Mouse (Mus musculus) hindbrain, embryonic 13.5 days (tissue): Measurements from ENCODE around the gene Ctsl. TPM values are rescaled to one million over a fixed set of nuclear protein-coding genes. Genes with fewer than 3 reads are reported as not detected.

Source experiments
- ATAC-seq: fragments of 200-750 bp; cut with Nextera tagmentation; 2 replicates; pipeline ENCODE4 v1.8.0; 2017; ENCODE audit warnings: moderate TSS enrichment; ENCODE audit not compliant: low FRiP score
- H3K27ac ChIP-seq: fragments of 300-500 bp; sonication (generic); 2 replicates; pipeline ENCODE4 v1.5.1; 2015; ENCODE audit warnings: inconsistent platforms, mild to moderate bottlenecking, moderate library complexity
- H3K27me3 ChIP-seq: fragments of 300-500 bp; sonication (generic); 2 replicates; pipeline ENCODE4 v1.6.1; 2015; ENCODE audit warnings: mild to moderate bottlenecking, inconsistent platforms
- H3K36me3 ChIP-seq: fragments of 300-500 bp; sonication (generic); 2 replicates; pipeline ENCODE4 v1.6.1; 2015; ENCODE audit warnings: mild to moderate bottlenecking, inconsistent platforms
- H3K4me1 ChIP-seq: fragments of 300-500 bp; sonication (generic); replicated peaks from 2 replicates; pipeline ENCODE4 v1.6.1; 2015; ENCODE audit warnings: inconsistent platforms
- H3K4me2 ChIP-seq: fragments of 300-500 bp; sonication (generic); 2 replicates; pipeline ENCODE4 v1.6.1; 2015; ENCODE audit warnings: inconsistent platforms, mild to moderate bottlenecking, moderate library complexity
- H3K4me3 ChIP-seq: fragments of 300-500 bp; sonication (generic); 2 replicates; pipeline ENCODE4 v1.5.1; 2015; ENCODE audit warnings: mild to moderate bottlenecking, inconsistent platforms
- H3K9ac ChIP-seq: fragments of 300-500 bp; sonication (generic); 2 replicates; pipeline ENCODE4 v1.6.1; 2015; ENCODE audit warnings: mild to moderate bottlenecking, inconsistent platforms
- H3K9me3 ChIP-seq: fragments of 300-500 bp; sonication (generic); 2 replicates; pipeline ENCODE4 v1.6.1; 2016; ENCODE audit warnings: inconsistent platforms
- WGBS: fragments of 180-500 bp; shearing (Covaris S2); methylation state at CpG from one replicate; pipeline ENCODE4 v1.1.7; 2015; 5-methylcytosine and 5-hydroxymethylcytosine counted together
- polyA plus RNA-seq: library from polyadenylated mRNA; unstranded; fragments of >200 nt; fragmentation: Nextera tagmentation; extraction: Ambion mirVana; gene quantifications from 2 replicates; pipeline ENCODE4 v1.2.1, GENCODE M21; 2015

The Ctsl gene
- polyA plus RNA-seq, 1 experiment from 2014 or later = 129 TPM

DNA sequence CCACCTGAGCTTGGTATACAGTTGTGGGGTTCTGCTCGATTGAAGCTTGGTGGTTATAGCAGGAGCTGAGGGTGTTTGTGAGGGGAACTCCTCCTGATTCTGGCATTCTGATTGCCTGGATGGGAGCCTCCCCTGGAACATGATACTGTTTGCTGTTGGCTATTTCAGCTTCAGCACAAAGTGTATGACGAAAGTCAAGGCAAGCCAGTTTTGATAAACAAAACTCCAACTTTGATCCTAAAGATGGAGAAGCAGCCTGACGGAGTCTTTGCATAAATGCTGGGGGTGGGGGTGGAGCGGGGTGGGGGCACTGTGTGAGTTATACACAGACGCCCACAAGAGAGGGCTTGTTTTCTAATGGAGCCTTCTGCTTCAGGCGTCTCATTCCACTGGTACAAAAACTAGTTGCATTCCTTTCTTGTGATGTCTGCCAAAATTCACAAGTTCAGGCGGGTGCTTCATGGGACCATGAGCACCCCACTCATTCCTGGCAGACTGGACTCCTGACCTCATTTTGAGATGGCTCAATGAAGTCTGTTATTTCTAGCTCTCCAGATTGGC lies 30.2 kb upstream of the Ctsl start:
- Histone ChIP-seq H3K9ac (no peak overlapping the region), H3K4me2 (no peak overlapping the region), H3K27me3 (no peaks in the 10 kb centered on the region), H3K4me3 (no peak overlapping the region), H3K27ac (no peak overlapping the region), H3K36me3 (no peaks in the 10 kb centered on the region), H3K4me1 (no peaks in the 10 kb centered on the region), H3K9me3 (no peaks in the 10 kb centered on the region)
- ATAC-seq = no peak
- 72% methylated on average over 7 of the region's 7 CpGs for WGBS

- no peaks in the 10 kb centered on the region for H3K27me3 ChIP-seq
- H3K27ac ChIP-seq = no peak overlapping the region
- no peak overlapping the region for H3K9ac ChIP-seq
- no peak overlapping the region for H3K4me2 ChIP-seq
- no peak overlapping the region for H3K4me3 ChIP-seq
- WGBS = 88% methylated on average over 3 of the region's 3 CpGs
- H3K9me3 ChIP-seq = no peaks in the 10 kb centered on the region
- no peaks in the 10 kb centered on the region for H3K4me1 ChIP-seq
- no peak for ATAC-seq
- no peaks in the 10 kb centered on the region for H3K36me3 ChIP-seq
Measured at GRCm38 (mm10) chr13:64399906-64400305, 29.2 kb upstream of the Ctsl start.

DNA sequence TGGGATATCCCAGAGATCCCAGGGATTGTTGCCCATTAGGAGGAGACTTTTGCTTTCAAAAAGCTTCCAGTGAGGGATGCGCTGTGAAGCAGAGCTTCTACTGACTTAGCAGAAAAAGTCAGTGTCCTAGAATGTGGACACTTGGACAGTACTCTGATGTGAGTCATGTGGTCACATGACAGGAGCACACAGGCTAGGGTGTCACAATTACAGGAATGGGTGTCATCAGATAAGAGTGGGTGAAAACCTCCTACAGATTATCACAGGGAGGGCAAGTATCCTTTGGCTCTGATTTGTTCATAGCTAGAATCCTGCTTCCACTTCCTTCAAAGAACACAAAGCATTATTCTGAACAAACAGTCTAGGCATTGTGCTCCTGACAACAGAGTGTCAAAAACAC lies 27.4 kb upstream of the Ctsl start:
- Histone ChIP-seq H3K4me1 (no peaks in the 10 kb centered on the region), H3K27me3 (no peaks in the 10 kb centered on the region), H3K9me3 (no peaks in the 10 kb centered on the region), H3K27ac (no peak overlapping the region), H3K9ac (no peak overlapping the region), H3K4me2 (no peak overlapping the region), H3K36me3 (no peaks in the 10 kb centered on the region), H3K4me3 (no peak overlapping the region)
- 100% methylated on average over 1 of the region's 1 CpGs for WGBS
- ATAC-seq = no peak

DNA sequence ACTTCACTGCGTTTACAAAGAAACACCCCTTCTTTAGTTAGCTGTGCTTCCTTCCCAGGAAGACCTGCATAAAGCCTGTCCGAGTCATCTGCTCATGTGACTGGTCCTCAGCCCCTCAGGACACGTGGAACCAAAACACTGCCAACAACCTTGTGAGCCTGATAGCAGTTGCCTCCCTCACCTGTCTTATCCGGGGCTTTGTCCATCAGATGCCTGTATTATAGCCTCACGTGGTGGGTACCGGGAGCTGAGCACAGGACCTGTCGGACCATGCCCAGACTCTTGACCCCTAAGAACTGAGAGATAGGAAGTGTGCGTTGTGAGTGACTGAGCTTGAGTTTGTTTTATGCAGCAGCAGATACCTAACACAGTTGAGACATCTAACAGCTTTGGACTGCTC lies 26.3 kb upstream of the Ctsl start:
- Histone ChIP-seq H3K4me3 (no peak overlapping the region), H3K27me3 (no peaks in the 10 kb centered on the region), H3K36me3 (no peaks in the 10 kb centered on the region), H3K9me3 (no peaks in the 10 kb centered on the region), H3K4me1 (no peaks in the 10 kb centered on the region), H3K27ac (no peak overlapping the region), H3K9ac (no peak overlapping the region), H3K4me2 (no peak overlapping the region)
- WGBS = 83% methylated on average over 8 of the region's 8 CpGs
- no peak for ATAC-seq

- no peak overlapping the region for H3K9ac ChIP-seq
- no peak overlapping the region for H3K4me2 ChIP-seq
- no peaks in the 10 kb centered on the region for H3K9me3 ChIP-seq
- no peaks in the 10 kb centered on the region for H3K4me1 ChIP-seq
- ATAC-seq = no peak
- no peaks in the 10 kb centered on the region for H3K27me3 ChIP-seq
- no peak overlapping the region for H3K27ac ChIP-seq
- no peak overlapping the region for H3K4me3 ChIP-seq
- no peaks in the 10 kb centered on the region for H3K36me3 ChIP-seq
- 75% methylated on average over 4 of the region's 4 CpGs for WGBS
Measured at GRCm38 (mm10) chr13:64388415-64388814, 17.7 kb upstream of the Ctsl start.

DNA sequence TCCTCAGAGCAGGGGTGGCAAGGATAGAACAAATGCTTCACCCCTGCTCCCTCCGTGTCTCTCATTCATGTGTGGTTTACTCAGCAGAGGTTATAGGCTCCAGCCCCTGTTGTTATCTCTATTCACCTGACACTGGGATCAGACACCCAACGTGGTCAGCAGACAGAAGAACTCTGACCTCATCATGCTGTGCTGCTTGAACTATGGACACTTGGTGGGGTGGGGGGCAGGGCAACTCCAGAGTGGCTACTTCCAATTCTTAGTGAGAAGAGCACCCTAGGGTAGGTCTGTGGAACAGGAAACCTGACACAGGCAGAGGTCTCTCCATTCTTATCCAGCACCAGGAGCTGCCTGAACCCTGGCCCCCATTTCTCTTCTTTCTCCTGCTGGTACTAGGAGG lies 15.4 kb upstream of the Ctsl start:
- no peak overlapping the region for H3K4me3 ChIP-seq
- ATAC-seq = no peak
- no peaks in the 10 kb centered on the region for H3K27me3 ChIP-seq
- H3K9ac ChIP-seq = no peak overlapping the region
- 48% methylated on average over 2 of the region's 2 CpGs for WGBS
- H3K9me3 ChIP-seq = no peaks in the 10 kb centered on the region
- H3K4me1 ChIP-seq = no peaks in the 10 kb centered on the region
- H3K4me2 ChIP-seq = no peak overlapping the region
- no peak overlapping the region for H3K27ac ChIP-seq
- no peaks in the 10 kb centered on the region for H3K36me3 ChIP-seq

DNA sequence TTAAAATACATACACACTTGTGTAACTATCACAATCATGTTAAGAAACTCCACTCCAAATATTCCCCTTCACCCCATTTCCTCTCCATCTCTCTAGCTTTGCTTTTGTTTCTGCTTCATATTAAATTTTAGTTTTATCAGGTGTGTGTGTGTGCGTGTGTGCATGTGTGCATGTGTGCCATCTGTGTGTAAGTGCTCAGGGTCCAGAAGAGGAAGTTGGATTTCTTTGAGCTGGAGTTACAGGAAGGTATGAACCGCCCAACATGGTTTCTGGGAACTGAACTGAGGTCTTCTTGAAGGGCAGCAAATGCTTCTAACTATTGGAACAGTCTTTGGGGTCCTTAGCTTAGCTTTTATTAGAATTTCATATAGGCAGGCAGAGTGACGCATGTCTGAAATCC lies 14.2 kb upstream of the Ctsl start:
- Histone ChIP-seq H3K4me2 (no peak overlapping the region), H3K36me3 (no peaks in the 10 kb centered on the region), H3K4me3 (no peak overlapping the region), H3K4me1 (no peaks in the 10 kb centered on the region), H3K9ac (no peak overlapping the region), H3K27ac (no peak overlapping the region), H3K9me3 (no peaks in the 10 kb centered on the region), H3K27me3 (no peaks in the 10 kb centered on the region)
- WGBS = 91% methylated on average over 3 of the region's 3 CpGs
- no peak for ATAC-seq

- Histone ChIP-seq H3K27me3 (no peaks in the 10 kb centered on the region), H3K9me3 (no peaks in the 10 kb centered on the region), H3K4me1 (no peaks in the 10 kb centered on the region), H3K27ac (no peak overlapping the region), H3K9ac (no peak overlapping the region), H3K4me2 (no peak overlapping the region), H3K36me3 (no peaks in the 10 kb centered on the region), H3K4me3 (no peak overlapping the region)
- no peak for ATAC-seq
- WGBS = 83% methylated on average over 2 of the region's 2 CpGs
Measured at GRCm38 (mm10) chr13:64380251-64380650, 9.6 kb upstream of the Ctsl start.

DNA sequence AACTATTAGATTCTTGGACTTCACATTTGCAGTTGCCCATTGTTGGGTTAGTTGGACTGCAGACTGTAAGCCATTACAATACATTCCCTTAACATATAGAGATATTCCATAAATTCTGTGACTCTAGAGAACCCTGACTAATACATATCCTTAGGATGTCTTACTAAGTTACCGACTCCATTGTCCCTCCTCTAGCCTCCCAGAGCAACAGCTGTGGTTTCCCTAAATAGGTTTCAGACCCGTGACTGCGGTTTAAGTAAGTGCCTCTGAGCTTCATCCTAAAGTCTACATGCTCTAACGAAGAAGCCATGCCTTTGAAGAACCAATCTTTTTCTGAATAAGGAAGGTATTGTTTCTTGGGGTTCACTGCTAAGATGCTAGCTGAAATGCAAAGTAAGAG lies 7.9 kb upstream of the Ctsl start:
- no peaks in the 10 kb centered on the region for H3K4me1 ChIP-seq
- no peak for ATAC-seq

GRCm38 (mm10) chr13:64376472-64376871 lies 5.8 kb upstream of the Ctsl start:
- H3K27ac ChIP-seq = no peak overlapping the region
- no peak overlapping the region for H3K4me3 ChIP-seq
- no peaks in the 10 kb centered on the region for H3K4me1 ChIP-seq
- H3K27me3 ChIP-seq = no peaks in the 10 kb centered on the region
- no peak overlapping the region for H3K4me2 ChIP-seq
- ATAC-seq = no peak
- no peaks in the 10 kb centered on the region for H3K9me3 ChIP-seq
- no peak overlapping the region for H3K9ac ChIP-seq
- 88% methylated on average over 2 of the region's 2 CpGs for WGBS
- no peaks in the 10 kb centered on the region for H3K36me3 ChIP-seq

More for the DNA sequence above, 7.9 kb upstream of the Ctsl start:
- Histone ChIP-seq H3K4me3 (no peak overlapping the region), H3K9me3 (no peaks in the 10 kb centered on the region), H3K4me2 (no peak overlapping the region), H3K27ac (no peak overlapping the region), H3K27me3 (no peaks in the 10 kb centered on the region), H3K9ac (no peak overlapping the region), H3K36me3 (no peaks in the 10 kb centered on the region)
- 88% methylated on average over 4 of the region's 4 CpGs for WGBS

DNA sequence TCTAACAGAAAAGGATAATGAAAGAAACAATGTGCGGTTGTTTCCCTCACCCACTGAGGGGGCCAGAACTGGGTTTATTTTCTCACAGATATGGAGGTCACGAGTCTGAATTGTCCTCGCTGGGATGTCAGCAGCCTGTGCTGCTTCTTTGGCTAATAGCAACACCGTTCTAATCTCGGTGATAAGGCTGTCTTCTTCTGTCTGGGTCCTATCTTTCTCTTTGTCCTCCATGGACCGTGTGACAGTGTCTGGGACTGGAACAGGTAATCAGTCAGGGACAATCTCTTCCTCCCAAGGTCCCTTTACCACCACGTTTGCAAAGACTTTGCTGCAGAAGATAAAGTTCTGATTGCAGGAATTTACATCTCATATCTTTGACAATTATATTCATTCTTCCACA lies 4.5 kb upstream of the Ctsl start:
- WGBS = 73% methylated on average over 7 of the region's 7 CpGs
- Histone ChIP-seq H3K27me3 (no peaks in the 10 kb centered on the region), H3K4me1 (no peaks in the 10 kb centered on the region), H3K4me2 (no peak overlapping the region), H3K36me3 (no peaks in the 10 kb centered on the region), H3K9me3 (no peaks in the 10 kb centered on the region), H3K9ac (no peak overlapping the region), H3K4me3 (no peak overlapping the region), H3K27ac (no peak overlapping the region)
- ATAC-seq = no peak

DNA sequence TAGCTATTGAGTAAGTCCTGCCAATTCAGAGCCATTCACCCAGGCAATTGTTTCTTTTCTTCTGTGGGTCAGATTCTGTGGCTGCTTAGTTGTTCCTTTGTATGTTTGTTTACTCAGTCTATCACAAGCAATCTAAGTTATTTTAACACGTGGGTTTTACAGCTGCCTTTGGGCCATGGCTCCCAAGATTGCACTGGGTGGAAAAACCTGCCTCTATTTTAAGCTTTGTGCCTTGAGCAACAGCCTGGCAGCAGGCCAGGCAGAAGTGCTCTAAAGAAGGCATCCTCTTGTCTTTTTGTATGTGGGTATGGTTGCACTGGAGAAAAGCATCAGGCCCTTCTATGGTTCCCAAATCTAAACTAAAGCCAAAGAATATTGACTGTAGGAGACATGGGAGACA lies 3.0 kb upstream of the Ctsl start:
- peaks cover 8% of the 10 kb centered on the region for H3K4me1 ChIP-seq
- 14% methylated on average over 1 of the region's 1 CpGs for WGBS
- H3K9ac ChIP-seq = no peak overlapping the region
- no peak for ATAC-seq
- no peak overlapping the region for H3K4me3 ChIP-seq
- H3K27me3 ChIP-seq = no peaks in the 10 kb centered on the region
- H3K27ac ChIP-seq = no peak overlapping the region
- H3K4me2 ChIP-seq = no peak overlapping the region
- no peaks in the 10 kb centered on the region for H3K9me3 ChIP-seq
- H3K36me3 ChIP-seq = no peaks in the 10 kb centered on the region

DNA sequence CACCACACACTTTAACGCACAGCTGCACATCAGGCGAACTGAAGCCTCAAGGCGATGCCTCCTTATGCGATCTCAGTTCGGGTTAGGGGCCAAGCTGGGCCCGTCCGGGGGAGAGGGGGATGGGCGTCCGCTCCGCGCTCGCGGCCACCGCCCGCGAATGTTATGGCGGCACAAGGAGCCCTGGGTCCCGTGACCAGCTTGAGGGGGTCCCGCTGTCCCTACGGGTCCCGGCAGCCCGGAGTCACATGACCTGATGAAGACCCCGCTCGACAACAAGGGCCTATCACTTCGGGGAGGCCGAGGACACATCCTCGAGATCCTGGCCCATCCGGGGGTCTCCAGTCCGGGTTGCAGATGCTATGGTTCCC lies 901 bp downstream of the Ctsl start:
- 0% methylated on average over 29 of the region's 29 CpGs for WGBS
- H3K9ac ChIP-seq = peak overlapping the region; percentile 81

More for the DNA sequence above, 901 bp downstream of the Ctsl start:
- ATAC-seq = peak; percentile 89
- Histone ChIP-seq H3K27me3 (no peaks in the 10 kb centered on the region), H3K4me2 (peak overlapping the region; percentile 74), H3K4me3 (peak overlapping the region; percentile 76), H3K4me1 (peaks cover 12% of the 10 kb centered on the region), H3K27ac (peak overlapping the region; percentile 80), H3K9me3 (no peaks in the 10 kb centered on the region), H3K36me3 (peaks cover 30% of the 10 kb centered on the region)
